Mouse (Mus musculus) E14TG2a.4 (cell line): Measurements from ENCODE around the gene Nck2.

ENCODE experiments used
- CTCF ChIP-seq: conservative IDR thresholded peaks from 2 replicates; pipeline ENCODE4 v1.5.1; 2014; ENCODE audit warnings: low read length
- NANOG ChIP-seq: IDR thresholded peaks from 2 replicates; pipeline ENCODE4 v1.6.1; 2014; ENCODE audit warnings: borderline replicate concordance, low read length, mixed read lengths
- POU5F1 ChIP-seq: IDR thresholded peaks from 2 replicates; pipeline ENCODE4 v1.6.1; 2014; ENCODE audit warnings: low read length, borderline replicate concordance

DNA sequence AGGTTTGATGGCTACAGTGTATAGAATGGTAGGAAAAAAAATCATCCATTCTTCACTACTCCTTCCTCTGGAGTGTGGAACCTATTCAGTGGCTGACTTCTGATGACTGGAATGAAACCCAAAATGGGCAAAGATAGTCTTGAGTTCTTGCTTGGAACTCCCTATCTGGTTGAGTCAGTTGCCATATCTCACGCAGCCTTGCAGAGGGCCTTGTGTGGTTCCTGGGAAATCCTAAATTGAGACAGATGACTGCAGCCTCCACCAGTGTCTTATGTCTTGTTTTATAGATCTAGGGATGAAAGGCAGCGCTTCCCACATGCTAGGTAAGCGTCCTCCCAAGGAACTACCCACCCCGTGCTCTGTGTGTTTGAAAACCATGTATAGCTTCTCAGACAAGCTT lies 120.9 kb downstream of the Nck2 start:
- TF ChIP-seq CTCF (no peak), NANOG (no peak), POU5F1 (no peak)
